Mouse (Mus musculus) liver, postnatal 0 days (tissue): ENCODE measurements around the gene Gm20696.

ENCODE experiments used
- CTCF ChIP-seq: sonication (generic); IDR thresholded peaks from 2 replicates; pipeline ENCODE4 v1.5.1; 2016; ENCODE audit warnings: antibody characterized with exemption, low read depth
- EP300 ChIP-seq: IDR thresholded peaks from 2 replicates; pipeline ENCODE4 v1.6.1; 2016; ENCODE audit warnings: antibody characterized with exemption, low read depth, mild to moderate bottlenecking

- TF ChIP-seq CTCF: no peak
- no peak for TF ChIP-seq EP300
These were observed 227.3 kb downstream of the Gm20696 start for GRCm38 (mm10) chr6:99439214-99439877.
